Mouse (Mus musculus) adrenal gland, postnatal 25 days (tissue): ENCODE data around the gene Cngb1. TPM values are rescaled to one million over a fixed set of nuclear protein-coding genes. Genes with fewer than 3 reads are reported as not detected.

Experiments used
- DNase-seq: peaks from one replicate; pipeline ENCODE4 v3.0.0; 2021; ENCODE audit warnings: mixed read lengths
- total RNA-seq: library from RNA; stranded (reverse); gene quantifications from 2 replicates; pipeline ENCODE4 v1.2.3, GENCODE M21; 2021

The Cngb1 gene
- total RNA-seq, 1 experiment from 2014 or later, result 0.52 TPM

DNA sequence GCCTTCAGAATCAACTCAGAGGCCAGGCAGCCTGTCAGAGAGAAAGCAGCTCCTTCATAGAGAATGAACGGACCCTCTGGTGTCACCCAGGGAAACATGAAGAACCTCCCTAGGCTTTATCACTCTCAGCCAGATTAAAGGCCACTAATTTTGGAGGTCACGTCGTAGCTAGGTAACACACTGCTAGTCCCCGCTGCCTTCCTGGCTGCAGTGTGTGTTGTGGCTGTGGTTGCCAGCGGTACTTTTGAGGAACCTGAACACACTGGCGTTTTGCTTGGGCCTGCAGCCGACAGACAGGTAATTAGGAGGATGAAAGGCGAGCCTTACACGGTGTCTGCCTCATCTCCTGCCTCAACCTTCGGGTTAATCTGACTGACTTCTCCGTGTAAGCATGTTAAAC lies 110.7 kb downstream of the Cngb1 start:
- no peak for DNase-seq

DNA sequence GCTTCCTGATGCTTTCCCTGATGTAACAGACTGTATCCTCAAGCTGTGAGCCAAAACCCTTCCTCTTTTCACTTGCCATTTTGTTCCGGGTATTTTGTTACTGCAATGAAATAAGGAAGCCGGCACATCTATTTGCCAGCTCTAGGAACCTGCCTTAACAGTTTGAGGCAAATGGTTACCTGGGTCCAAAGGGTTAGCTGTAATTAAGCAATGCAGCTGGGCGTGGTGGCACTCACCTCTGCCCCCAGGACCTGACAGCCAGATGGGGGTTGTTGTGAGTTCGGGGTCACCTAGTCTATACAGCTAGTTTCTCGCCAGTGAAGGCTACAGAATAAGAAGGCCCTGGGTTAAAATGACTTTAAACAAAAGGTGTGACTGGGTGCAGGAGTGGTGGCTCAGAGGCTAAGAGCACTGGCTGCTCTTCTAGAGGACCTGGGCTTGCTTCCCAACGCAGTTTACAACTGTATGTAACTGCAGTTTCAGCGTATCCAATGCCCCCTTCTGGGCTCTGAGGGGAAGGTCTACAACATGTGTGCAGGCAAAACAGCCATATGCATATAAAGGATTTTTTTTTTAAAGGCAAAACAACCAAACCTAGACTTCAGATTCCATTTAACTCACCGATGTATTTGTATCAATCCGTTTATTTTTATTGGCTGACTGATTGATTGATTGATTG lies 114.7 kb downstream of the Cngb1 start:
- DNase-seq, result no peak

Other genes with a start within 250 kb of the Cngb1 start
- 13.2 and 14.1 TPM in 2 replicates for gene Katnb1, start 225.4 kb downstream of the Cngb1 start, total RNA-seq
- gene Kifc3, start 103.8 kb downstream of the Cngb1 start, total RNA-seq, result 108 and 116 TPM in 2 replicates
- 0.76 TPM in 1 of 2 replicates, not detected in the other for gene Tepp, start 4.0 kb upstream of the Cngb1 start, total RNA-seq
- gene Zfp319, start 25.4 kb upstream of the Cngb1 start, total RNA-seq, result 11.3 and 13.6 TPM in 2 replicates
- gene Usb1, start 25.7 kb upstream of the Cngb1 start, total RNA-seq, result 22.4 and 23.0 TPM in 2 replicates
- 8.7 and 10.5 TPM in 2 replicates for gene Mmp15, start 45.7 kb upstream of the Cngb1 start, total RNA-seq
- gene Cfap20, start 128.3 kb upstream of the Cngb1 start, total RNA-seq, result 53.1 and 58.0 TPM in 2 replicates
- gene Csnk2a2, start 183.5 kb upstream of the Cngb1 start, total RNA-seq, result 59.6 and 88.3 TPM in 2 replicates
- gene Ccdc113, start 227.5 kb upstream of the Cngb1 start, total RNA-seq, result 1.4 TPM in 1 of 2 replicates, not detected in the other